Mouse (Mus musculus) bone marrow macrophage, adult 2 months (primary cell): ENCODE results near the gene Olfr1049.
"Not testable (repeated sequence)": the region's sequence is repeated elsewhere in the genome, so short reads cannot be mapped to it uniquely, and the experiment has no call there.

Source experiments
- CTCF ChIP-seq: IDR thresholded peaks from 2 replicates; pipeline ENCODE4 v1.5.1; 2012; ENCODE audit warnings: low read depth, mild to moderate bottlenecking, low read length, moderate library complexity
- POLR2A ChIP-seq: IDR thresholded peaks from 2 replicates; pipeline ENCODE4 v1.6.1; 2012; ENCODE audit warnings: mild to moderate bottlenecking, low read depth, low read length, borderline replicate concordance

GRCm38 (mm10) chr2:86278988-86279387, 20.9 kb upstream of the Olfr1049 start, which contains the start of gene Olfr1051:
- not testable (repeated sequence) for TF ChIP-seq POLR2A, CTCF
